8 mouse cellular contexts compared by ENCODE assay signal in the genomic region with DNA sequence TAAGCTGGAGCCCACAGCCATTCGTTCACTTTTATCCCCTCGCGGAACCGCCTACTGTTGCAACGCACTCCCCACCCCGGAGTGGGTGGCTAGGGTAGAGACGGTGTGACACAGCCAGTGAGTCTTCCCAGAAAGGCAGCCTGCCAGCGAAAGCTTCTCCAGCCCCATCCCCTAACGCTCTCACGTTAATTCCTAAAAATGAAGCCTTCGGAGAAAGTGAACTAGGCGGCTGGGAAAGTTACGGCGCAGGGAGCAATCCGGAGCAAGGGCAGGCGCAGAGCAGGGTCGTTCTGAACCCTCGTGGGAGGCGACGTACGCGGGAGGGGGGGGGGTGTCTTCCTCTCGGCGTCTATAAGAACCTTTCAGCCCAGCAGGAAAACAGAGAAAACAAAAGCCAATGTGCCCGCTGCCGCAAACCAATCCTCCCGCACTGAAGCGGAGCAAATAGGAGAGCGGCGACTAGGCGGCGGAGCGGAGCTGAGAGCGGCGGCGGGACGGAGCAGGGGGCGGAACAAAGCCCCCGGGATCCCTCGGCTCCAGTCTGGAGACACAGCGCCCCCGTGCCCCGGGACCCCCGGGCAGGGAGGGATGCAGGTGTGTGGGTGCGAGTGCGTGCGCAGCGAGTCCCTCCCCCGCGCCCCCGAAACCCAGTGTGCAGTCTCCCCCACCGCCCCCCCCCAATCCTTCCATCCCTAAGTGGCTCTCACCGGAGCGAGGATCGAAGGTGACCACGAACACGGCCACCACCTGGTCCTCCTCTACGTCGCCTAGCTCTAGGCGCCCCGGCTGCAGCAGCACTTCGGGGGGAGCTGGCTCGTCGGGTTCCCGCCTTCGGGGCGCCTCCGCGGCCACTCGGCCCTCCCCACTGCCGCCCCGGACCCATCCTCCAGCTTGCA. TPM values are rescaled to one million over a fixed set of nuclear protein-coding genes. Genes with fewer than 3 reads are reported as not detected.
DNase-seq lines count a peak whose midpoint lies in the region; ATAC-seq and TF ChIP-seq lines count a peak whose summit lies in the region.

No protein-coding gene starts in this region.

- H3K4me2 ChIP-seq in heart, embryonic 13.5 days = peak overlapping the region; percentile 87
- peak overlapping the region; percentile 93 for H3K4me2 ChIP-seq in kidney, postnatal 0 days (ENCODE audit: low read length)
- H3K4me2 ChIP-seq in liver, embryonic 14.5 days (ENCODE audit: low read depth) = peak overlapping the region; percentile 83
- peak overlapping the region; percentile 87 for H3K4me2 ChIP-seq in neural tube, embryonic 11.5 days (ENCODE audit: low read depth)

- under 1% methylated on average over 69 of the region's 72 CpGs for WGBS in heart, embryonic 13.5 days
- WGBS in kidney, postnatal 0 days = under 1% methylated on average over 67 of the region's 72 CpGs
- WGBS in liver, embryonic 14.5 days (ENCODE audit: insufficient replicate concordance) = under 1% methylated on average over 57 of the region's 72 CpGs
- under 1% methylated on average over 62 of the region's 72 CpGs for WGBS in neural tube, embryonic 11.5 days

- peak; percentile 22; the same call in 1 of the 2 replicates for TF ChIP-seq CTCF in kidney, postnatal 0 days (IDR thresholded peaks at IDR 0.05; ENCODE audit: low read depth)
- no peak for TF ChIP-seq CTCF in liver, embryonic 14.5 days (IDR thresholded peaks at IDR 0.05; ENCODE audit: low read depth)

- H3K9ac ChIP-seq in heart, embryonic 13.5 days = peak overlapping the region; percentile 90
- peak overlapping the region; percentile 81 for H3K9ac ChIP-seq in kidney, postnatal 0 days (ENCODE audit: low read depth, low read length)
- peak overlapping the region; percentile 51 for H3K9ac ChIP-seq in liver, embryonic 14.5 days (replicated peaks)
- peak overlapping the region; percentile 84 for H3K9ac ChIP-seq in neural tube, embryonic 11.5 days (ENCODE audit: low read length)

- H3K27ac ChIP-seq in heart, embryonic 13.5 days (replicated peaks) = peak overlapping the region; percentile 32; the same call in 1 of the 2 replicates
- peak overlapping the region; percentile 72 for H3K27ac ChIP-seq in kidney, postnatal 0 days
- H3K27ac ChIP-seq in liver, embryonic 14.5 days = no peak overlapping the region
- H3K27ac ChIP-seq in neural tube, embryonic 11.5 days (ENCODE audit: low read depth, low read length) = peak overlapping the region; percentile 69

- TF ChIP-seq EP300 in liver, embryonic 14.5 days (IDR thresholded peaks at IDR 0.05; ENCODE audit: low read depth) = no peak

- H3K4me3 ChIP-seq in heart, embryonic 13.5 days = peak overlapping the region; percentile 86
- peak overlapping the region; percentile 90 for H3K4me3 ChIP-seq in kidney, postnatal 0 days (replicated peaks; ENCODE audit: low read depth, low read length)
- H3K4me3 ChIP-seq in liver, embryonic 14.5 days (ENCODE audit: insufficient read depth in 1 of 2, low read depth in 2 of 2, low read length in 2 of 2) = peak overlapping the region; percentile 63 to 64
- H3K4me3 ChIP-seq in neural tube, embryonic 11.5 days (ENCODE audit: low read depth, low read length) = peak overlapping the region; percentile 80

- ATAC-seq in heart, embryonic 13.5 days (ENCODE audit: extremely low read depth, insufficient number of reproducible peaks, low FRiP score, low TSS enrichment) = peak; percentile 23; the same call in 1 of the 2 replicates
- peak; percentile 65 for ATAC-seq in kidney, postnatal 0 days (replicated peaks; ENCODE audit: low FRiP score, low read depth)
- ATAC-seq in liver, embryonic 14.5 days (ENCODE audit: insufficient read depth) = no peak; the same call in 1 of the 2 replicates
- peak; percentile 84 for ATAC-seq in neural tube, embryonic 11.5 days (ENCODE audit: insufficient read depth, low FRiP score, low TSS enrichment)

- H3K4me1 ChIP-seq in heart, embryonic 13.5 days = peaks cover 10% of the 10 kb centered on the region; the same call in 1 of the 2 replicates
- 0 out of 2 replicates have a peak, but pooled peaks cover 5% of the 10 kb centered on the region for H3K4me1 ChIP-seq in kidney, postnatal 0 days (replicated peaks; ENCODE audit: insufficient read depth, low read length)
- H3K4me1 ChIP-seq in liver, embryonic 14.5 days (replicated peaks; ENCODE audit: control insufficient read depth in 2 of 2, insufficient read depth in 2 of 2, low read length in 1 of 2) = 0 out of 4 replicates have a peak, but pooled peaks cover 0 to 2% of the 10 kb centered on the region in 2 experiments
- no peaks in the 10 kb centered on the region; the same call in 1 of the 2 replicates for H3K4me1 ChIP-seq in neural tube, embryonic 11.5 days (ENCODE audit: control insufficient read depth, insufficient read depth, low read length)

- H3K27me3 ChIP-seq in heart, embryonic 13.5 days (replicated peaks) = peaks cover 37% of the 10 kb centered on the region
- H3K27me3 ChIP-seq in kidney, postnatal 0 days (ENCODE audit: insufficient read depth, low read length) = no peaks in the 10 kb centered on the region
- H3K27me3 ChIP-seq in liver, embryonic 14.5 days (ENCODE audit: control insufficient read depth, insufficient read depth, low read length) = peaks cover 25% of the 10 kb centered on the region
- no peaks in the 10 kb centered on the region for H3K27me3 ChIP-seq in neural tube, embryonic 11.5 days (ENCODE audit: control insufficient read depth, insufficient read depth, low read length)

- H3K36me3 ChIP-seq in heart, embryonic 13.5 days = no peaks in the 10 kb centered on the region
- H3K36me3 ChIP-seq in kidney, postnatal 0 days (ENCODE audit: insufficient read depth, low read length) = no peaks in the 10 kb centered on the region
- no peaks in the 10 kb centered on the region for H3K36me3 ChIP-seq in liver, embryonic 14.5 days (replicated peaks; ENCODE audit: control insufficient read depth, insufficient read depth, low read depth)
- no peaks in the 10 kb centered on the region for H3K36me3 ChIP-seq in neural tube, embryonic 11.5 days (ENCODE audit: control insufficient read depth, insufficient read depth, low read length)

- no peaks in the 10 kb centered on the region for H3K9me3 ChIP-seq in heart, embryonic 13.5 days
- no peaks in the 10 kb centered on the region for H3K9me3 ChIP-seq in kidney, postnatal 0 days (replicated peaks; ENCODE audit: low read length)
- H3K9me3 ChIP-seq in liver, embryonic 14.5 days (ENCODE audit: control insufficient read depth, low read length) = no peaks in the 10 kb centered on the region
- H3K9me3 ChIP-seq in neural tube, embryonic 11.5 days (ENCODE audit: control insufficient read depth, low read length) = no peaks in the 10 kb centered on the region

- peak; percentile 41 to 52 for DNase-seq in B cell, adult 2 months
- DNase-seq in adrenal gland, adult (ENCODE audit: inconsistent age in 2 of 2, low spot score in 1 of 2) = peak; percentile 56 to 84
- DNase-seq in embryo, embryonic 9.5 days (ENCODE audit: extremely low spot score) = peak; percentile 67
- DNase-seq in kidney, postnatal 0 days (ENCODE audit: low spot score) = peak; percentile 71
- no peak for DNase-seq in liver, embryonic 14.5 days (ENCODE audit: low read depth in 3 of 3, low spot score in 3 of 3)
- DNase-seq in neural tube, embryonic 11.5 days (ENCODE audit: low spot score) = peak; percentile 70
- DNase-seq in thymus, postnatal 10 days (ENCODE audit: low spot score in 2 of 2) = peak; percentile 54 to 64

RNA-seq across cellular contexts. Expression of a gene that starts 0.5 kb away (rescaled TPM):
- 3.1 and 3.2 TPM in 2 replicates for polyA plus RNA-seq in heart, embryonic 13.5 days (2015; fragmentation: Nextera tagmentation; extraction: Ambion mirVana)
- polyA plus RNA-seq in kidney, postnatal 0 days (2015; fragmentation: Nextera tagmentation; extraction: Ambion mirVana) = 6.9 TPM in 2 replicates
- 0.35 and 0.57 TPM in 2 replicates for polyA plus RNA-seq in liver, embryonic 14.5 days (2012; rRNA removed)
- 0.67 and 2.7 TPM in 2 replicates for polyA plus RNA-seq in liver, embryonic 14.5 days (2014; fragmentation: Nextera tagmentation; extraction: Ambion mirVana)
- polyA plus RNA-seq in neural tube, embryonic 11.5 days (2014; fragmentation: Nextera tagmentation; extraction: Ambion mirVana) = 15.6 and 15.7 TPM in 2 replicates

RNA-seq across cellular contexts. Expression of a gene that starts 3.5 kb away (rescaled TPM):
- not detected in 2 replicates for polyA plus RNA-seq in heart, embryonic 13.5 days (2015; fragmentation: Nextera tagmentation; extraction: Ambion mirVana)
- 0.04 TPM in 1 of 2 replicates, not detected in the other for polyA plus RNA-seq in kidney, postnatal 0 days (2015; fragmentation: Nextera tagmentation; extraction: Ambion mirVana)
- polyA plus RNA-seq in liver, embryonic 14.5 days (2012; rRNA removed) = not detected in 2 replicates
- polyA plus RNA-seq in liver, embryonic 14.5 days (2014; fragmentation: Nextera tagmentation; extraction: Ambion mirVana) = not detected in 2 replicates
- polyA plus RNA-seq in neural tube, embryonic 11.5 days (2014; fragmentation: Nextera tagmentation; extraction: Ambion mirVana) = 0.08 and 0.16 TPM in 2 replicates

RNA-seq across cellular contexts. Expression of a gene that starts 35.8 kb away (rescaled TPM):
- 94.1 and 112 TPM in 2 replicates for polyA plus RNA-seq in heart, embryonic 13.5 days (2015; fragmentation: Nextera tagmentation; extraction: Ambion mirVana)
- polyA plus RNA-seq in kidney, postnatal 0 days (2015; fragmentation: Nextera tagmentation; extraction: Ambion mirVana) = 184 and 196 TPM in 2 replicates
- polyA plus RNA-seq in liver, embryonic 14.5 days (2012; rRNA removed) = 15.4 and 37.0 TPM in 2 replicates
- 68.5 and 75.1 TPM in 2 replicates for polyA plus RNA-seq in liver, embryonic 14.5 days (2014; fragmentation: Nextera tagmentation; extraction: Ambion mirVana)
- polyA plus RNA-seq in neural tube, embryonic 11.5 days (2014; fragmentation: Nextera tagmentation; extraction: Ambion mirVana) = 149 and 156 TPM in 2 replicates

RNA-seq across cellular contexts. Expression of a gene that starts 55.6 kb away (rescaled TPM):
- not detected in 2 replicates for polyA plus RNA-seq in heart, embryonic 13.5 days (2015; fragmentation: Nextera tagmentation; extraction: Ambion mirVana)
- not detected in 2 replicates for polyA plus RNA-seq in kidney, postnatal 0 days (2015; fragmentation: Nextera tagmentation; extraction: Ambion mirVana)
- polyA plus RNA-seq in liver, embryonic 14.5 days (2012; rRNA removed) = not detected in 2 replicates
- not detected in 2 replicates for polyA plus RNA-seq in liver, embryonic 14.5 days (2014; fragmentation: Nextera tagmentation; extraction: Ambion mirVana)
- not detected in 2 replicates for polyA plus RNA-seq in neural tube, embryonic 11.5 days (2014; fragmentation: Nextera tagmentation; extraction: Ambion mirVana)

RNA-seq across cellular contexts. Expression of a gene that starts 57.9 kb away (rescaled TPM):
- not detected in 2 replicates for polyA plus RNA-seq in heart, embryonic 13.5 days (2015; fragmentation: Nextera tagmentation; extraction: Ambion mirVana)
- not detected in 2 replicates for polyA plus RNA-seq in kidney, postnatal 0 days (2015; fragmentation: Nextera tagmentation; extraction: Ambion mirVana)
- polyA plus RNA-seq in liver, embryonic 14.5 days (2012; rRNA removed) = 0.05 TPM in 1 of 2 replicates, not detected in the other
- polyA plus RNA-seq in liver, embryonic 14.5 days (2014; fragmentation: Nextera tagmentation; extraction: Ambion mirVana) = 0.14 TPM in 1 of 2 replicates, not detected in the other
- polyA plus RNA-seq in neural tube, embryonic 11.5 days (2014; fragmentation: Nextera tagmentation; extraction: Ambion mirVana) = not detected in 2 replicates

Comparison
In these comparisons a context has a peak if more than half of its experiments do, and no peak if none do; other contexts are left out.
1. DNase-seq: peak in B cell, adult 2 months (2 of 2), adrenal gland, adult (2 of 2), embryo, embryonic 9.5 days (single experiment), kidney, postnatal 0 days (single experiment), neural tube, embryonic 11.5 days (single experiment) and thymus, postnatal 10 days (2 of 2); none in liver, embryonic 14.5 days (0 of 3).
2. Peak in every context shown above with its lines, with median percentiles within 50 percentile points of each other: H3K4me2 ChIP-seq, H3K4me3 ChIP-seq and H3K9ac ChIP-seq.